Mouse (Mus musculus) kidney, postnatal 25 days (tissue): Measurements from ENCODE around the gene Olfr691.
"Not testable (repeated sequence)": the region's sequence is repeated elsewhere in the genome, so short reads cannot be mapped to it uniquely, and the experiment has no call there.

Experiments
- DNase-seq, 2 experiments: peaks; one replicate each; pipeline ENCODE4 v3.0.0; 2021; ENCODE audit warnings: mixed read lengths in 2 of 2

Gene Olfr691

GRCm38 (mm10) chr7:105342170-105342569 lies at the start of gene Olfr691:
TSS of gene Olfr691 (minus strand) at chr7:105342270.
- DNase-seq = no peak

DNA sequence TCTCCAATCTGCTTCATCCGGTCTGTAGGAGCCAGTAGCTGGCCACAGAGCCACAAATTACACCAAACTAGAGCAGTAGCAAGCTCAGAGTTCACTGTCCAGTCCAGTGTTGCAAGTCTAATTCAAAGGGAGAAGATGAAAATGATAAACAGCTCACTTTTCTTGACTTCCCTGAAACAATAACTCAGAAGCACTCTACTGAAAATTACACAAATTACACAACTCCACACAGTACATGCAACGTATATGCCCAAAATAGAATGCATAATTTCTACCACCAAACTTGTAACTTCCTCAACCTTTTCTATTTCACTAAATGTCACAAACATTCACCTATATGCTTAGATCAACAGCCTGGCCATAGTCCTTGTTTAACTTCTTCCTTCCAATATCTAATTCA lies 48.2 kb upstream of the Olfr691 start:
- no peak for DNase-seq

DNA sequence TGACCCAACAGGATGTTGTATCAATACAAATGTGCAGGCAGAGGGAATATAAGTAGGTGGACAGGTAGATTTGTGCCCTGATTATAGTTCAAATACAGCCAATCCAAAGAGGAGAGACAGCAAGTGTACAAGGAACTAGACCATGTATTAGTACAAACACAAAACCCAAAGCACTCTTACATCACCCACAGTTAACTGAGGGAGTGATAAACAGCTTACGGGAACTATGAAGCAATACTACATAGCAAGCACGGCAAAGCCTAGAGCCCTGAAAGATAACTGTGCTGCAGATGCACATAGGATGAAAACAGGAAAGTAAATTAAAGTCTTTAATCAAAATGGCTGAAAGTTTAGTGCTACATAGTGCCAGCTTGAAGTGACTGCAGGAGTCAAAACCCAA lies 45.6 kb upstream of the Olfr691 start:
- no peak for DNase-seq

DNA sequence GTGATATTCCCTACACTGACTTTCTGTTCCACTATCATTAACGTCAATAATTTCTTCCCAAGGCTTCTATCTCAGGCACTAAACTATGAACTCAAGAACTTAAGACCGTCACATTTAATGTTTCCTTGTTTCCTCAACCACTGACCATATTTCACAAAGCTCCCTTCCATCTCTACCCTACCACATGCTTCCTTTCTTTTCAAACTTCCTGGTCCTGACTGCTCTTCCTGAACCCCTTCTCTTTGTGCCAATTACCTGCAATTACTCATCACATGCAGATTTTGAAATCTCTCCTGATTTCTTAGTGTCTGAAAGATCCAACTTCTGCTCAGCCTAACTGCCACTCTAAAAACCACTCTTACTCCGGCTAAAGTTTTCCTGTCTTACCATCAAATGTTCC lies 38.3 kb upstream of the Olfr691 start:
- DNase-seq = no peak

DNA sequence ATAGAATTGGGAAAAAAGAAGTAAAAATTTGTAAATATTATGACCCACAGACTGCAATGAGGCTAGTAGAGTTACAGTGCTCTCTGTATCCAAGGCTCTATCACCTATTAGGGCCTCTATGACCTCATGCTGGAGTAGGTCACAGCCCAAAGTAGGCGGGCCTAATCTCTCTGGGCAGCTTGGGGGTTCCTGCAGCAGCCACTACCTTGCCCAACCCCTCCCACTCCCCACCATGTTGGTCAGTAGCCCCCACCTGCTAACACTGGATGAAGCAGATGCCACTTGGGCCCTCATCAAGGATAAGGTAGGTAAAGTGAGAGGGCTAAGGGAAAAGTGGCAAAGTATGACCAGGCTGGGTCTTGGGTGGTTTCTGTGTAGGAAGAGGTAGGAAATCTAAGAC lies 32.8 kb upstream of the Olfr691 start, which contains the start of gene Gm5901:
Gene Gm5901 (plus strand): TSS at position 173 of the 400 bp plus-strand sequence.
- peak in 1 of 2 experiments; percentile 34 for DNase-seq

- DNase-seq = no peak
Observed at GRCm38 (mm10) chr7:105373976-105374375, 31.9 kb upstream of the Olfr691 start.

DNA sequence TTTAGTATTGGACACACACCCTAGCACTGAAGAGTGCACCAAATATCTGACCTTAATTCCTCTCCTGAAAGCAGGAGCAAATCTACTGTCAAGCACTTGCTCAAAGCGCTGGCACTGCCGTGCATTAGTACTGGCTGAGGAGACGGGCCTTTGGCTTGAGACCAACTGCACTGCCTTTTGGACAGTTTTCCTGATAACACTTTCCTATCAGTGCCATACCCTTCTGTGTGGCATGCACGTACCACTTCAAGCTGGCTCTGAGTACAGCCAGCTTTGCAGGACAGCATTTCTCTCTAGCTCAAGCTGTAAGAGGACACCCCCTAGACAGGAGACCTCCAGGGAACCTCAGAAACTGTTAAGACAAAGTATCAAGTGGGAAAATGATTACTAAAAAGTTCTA lies 31.4 kb upstream of the Olfr691 start:
- DNase-seq = no peak

DNA sequence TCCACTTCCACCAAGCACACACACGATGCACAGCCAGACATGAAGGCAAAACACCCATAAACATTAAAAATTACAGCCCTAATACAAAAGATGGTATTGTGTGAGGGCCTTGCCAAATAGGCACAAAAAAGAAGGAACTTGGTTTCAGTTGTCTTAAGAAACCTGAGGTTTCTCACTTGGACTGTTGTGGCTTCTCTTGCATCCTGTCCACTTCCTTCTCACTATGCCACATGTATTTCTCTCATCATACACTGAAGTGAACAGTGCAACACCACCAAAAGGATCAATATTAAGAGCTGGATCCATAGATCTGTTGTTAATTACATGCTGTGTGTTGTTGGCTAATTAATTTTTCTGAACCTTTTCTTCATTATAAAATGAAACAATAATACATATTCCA lies 30.8 kb upstream of the Olfr691 start:
- DNase-seq = no peak

- DNase-seq = no peak
Observed at GRCm38 (mm10) chr7:105368521-105368920, 26.5 kb upstream of the Olfr691 start.

DNA sequence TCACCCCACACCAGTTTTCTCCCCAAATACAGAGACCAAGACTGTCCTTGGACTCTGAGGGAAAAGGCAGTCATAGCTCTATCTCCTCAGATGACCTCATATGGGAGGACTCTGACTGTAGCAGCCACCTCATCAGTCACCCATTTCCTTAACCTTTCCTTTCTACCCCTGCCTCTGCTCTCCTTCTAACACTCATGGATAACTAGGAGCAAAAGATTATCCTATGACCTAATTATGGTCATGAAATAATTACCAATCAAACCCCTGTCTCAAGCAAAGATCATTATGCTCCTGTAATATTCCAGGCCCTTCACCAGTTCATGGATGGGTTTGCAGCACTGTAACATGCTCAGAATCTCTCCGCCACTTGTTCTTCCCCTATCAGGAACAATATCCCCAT lies 25.9 kb upstream of the Olfr691 start, which contains the start of gene Olfr692:
Gene Olfr692 (plus strand): TSS at position 301 of the 400 bp plus-strand sequence.
- no peak for DNase-seq

DNA sequence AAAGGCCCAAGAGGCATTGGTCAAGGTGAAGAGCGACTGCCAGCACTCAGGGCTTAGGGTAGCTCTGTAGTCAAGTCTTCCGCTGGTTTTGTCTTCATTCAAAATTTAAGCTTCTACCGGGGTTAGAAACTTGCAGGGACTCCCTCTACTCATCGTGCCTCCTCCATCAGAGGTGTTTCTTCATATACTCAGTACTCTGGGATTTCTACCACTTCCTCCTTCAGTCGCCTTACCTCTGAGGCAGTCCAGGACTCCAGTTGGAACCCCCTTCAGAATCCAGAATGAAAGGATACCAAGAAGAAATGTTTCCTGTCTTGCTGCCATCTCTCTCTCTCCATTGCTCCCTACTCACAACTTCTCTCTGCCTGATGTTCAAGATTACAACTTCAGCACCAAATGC lies 25.2 kb upstream of the Olfr691 start:
- DNase-seq = no peak

DNA sequence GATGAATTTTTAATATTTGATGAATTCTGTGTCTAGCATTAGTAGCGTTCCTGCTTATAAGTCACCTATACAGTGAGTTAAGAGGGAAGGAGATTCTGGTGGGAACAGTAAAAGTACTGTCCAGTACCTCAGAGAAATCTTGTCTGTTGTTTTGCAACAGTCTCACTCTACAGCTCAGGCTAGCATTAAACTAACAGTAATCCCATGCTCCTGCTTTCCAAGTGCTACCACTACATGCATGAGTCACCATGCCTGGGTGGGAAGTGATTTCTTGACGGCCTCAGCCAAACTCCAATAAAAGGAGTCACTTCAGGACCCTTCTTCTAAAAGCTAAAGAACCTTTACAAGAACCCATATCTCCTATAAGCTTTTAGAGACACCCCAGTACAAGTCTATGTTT lies 19.6 kb upstream of the Olfr691 start:
- DNase-seq = no peak

GRCm38 (mm10) chr7:105356487-105356886 lies 14.4 kb upstream of the Olfr691 start:
- DNase-seq = not testable (repeated sequence)

DNA sequence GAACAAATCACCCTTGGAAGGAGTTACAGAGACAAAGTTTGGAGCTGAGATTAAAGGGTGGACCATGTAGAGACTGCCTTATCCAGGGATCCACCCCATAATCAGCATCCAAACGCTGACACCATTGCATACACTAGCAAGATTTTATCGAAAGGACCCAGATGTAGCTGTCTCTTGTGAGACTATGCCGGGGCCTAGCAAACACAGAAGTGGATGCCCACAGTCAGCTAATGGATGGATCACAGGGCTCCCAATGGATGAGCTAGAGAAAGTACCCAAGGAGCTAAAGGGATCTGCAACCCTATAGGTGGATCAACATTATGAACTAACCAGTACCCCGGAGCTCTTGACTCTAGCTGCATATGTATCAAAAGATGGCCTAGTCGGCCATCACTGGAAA lies 14.0 kb upstream of the Olfr691 start:
- not testable (repeated sequence) for DNase-seq

GRCm38 (mm10) chr7:105342752-105343151 lies 682 bp upstream of the Olfr691 start:
- DNase-seq = no peak

DNA sequence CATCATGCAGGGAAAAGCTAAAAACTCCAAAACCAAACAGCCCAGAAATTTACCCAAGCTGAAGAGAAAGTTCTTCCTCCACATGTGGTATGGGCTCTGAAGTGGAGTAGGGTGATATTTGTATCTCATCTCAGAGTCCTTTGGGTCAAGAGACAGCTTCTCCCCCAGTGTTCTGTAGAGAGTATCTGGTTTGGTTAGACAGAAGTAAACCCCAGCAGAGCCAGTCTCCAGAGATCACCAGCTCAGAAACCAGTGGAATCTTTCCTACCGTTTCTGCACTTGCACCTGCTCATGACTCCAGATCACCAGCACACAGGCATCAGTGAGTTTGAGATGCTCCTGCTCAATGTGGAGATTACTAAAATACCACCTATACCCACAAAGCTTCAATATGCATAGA lies 8.1 kb downstream of the Olfr691 start, which contains the start of gene Olfr690:
Gene Olfr690 (minus strand): TSS at position 101 of the 400 bp plus-strand sequence.
- no peak for DNase-seq

DNA sequence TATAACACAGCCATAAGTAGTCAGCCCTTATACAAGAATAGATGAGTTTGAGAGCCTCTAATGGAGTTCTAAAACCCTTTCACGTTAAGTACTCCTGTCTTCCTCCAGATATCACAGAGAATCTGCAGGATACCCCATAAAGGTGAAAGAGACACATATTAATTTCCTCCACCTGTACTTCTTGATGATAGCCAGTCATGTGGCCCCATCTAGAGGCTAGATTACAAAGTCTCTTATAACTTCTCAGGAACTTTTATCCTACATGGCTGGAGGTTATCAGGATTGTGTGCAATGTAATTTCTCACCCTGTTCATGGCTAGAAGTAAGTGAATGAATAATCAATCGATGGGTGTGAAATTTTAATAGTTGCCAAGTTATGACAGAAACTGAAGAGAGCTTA lies 16.8 kb downstream of the Olfr691 start:
- DNase-seq = no peak

DNA sequence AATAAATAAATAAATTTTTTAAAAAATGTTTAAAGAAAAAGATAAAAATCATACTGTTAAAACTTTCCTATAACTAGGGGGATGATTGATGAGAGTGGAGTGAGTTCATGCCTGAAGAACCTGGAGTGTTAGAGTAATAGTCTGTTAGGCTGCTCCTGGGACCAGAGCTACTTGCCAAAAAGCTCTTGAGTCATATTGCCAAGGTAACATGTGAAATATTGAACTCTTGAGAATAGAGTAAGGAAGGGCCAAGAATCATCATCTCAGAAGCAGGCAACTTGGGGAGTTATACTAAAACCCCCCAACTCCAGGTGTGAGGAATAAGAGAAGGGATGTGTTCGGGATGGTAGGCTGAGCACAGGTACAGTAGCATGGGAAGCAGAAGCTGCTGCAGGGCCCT lies 31.2 kb downstream of the Olfr691 start, which contains the start of gene Olfr689:
Gene Olfr689 (plus strand): TSS at position 301 of the 400 bp plus-strand sequence.
- DNase-seq = no peak

- no peak for DNase-seq
Observed at GRCm38 (mm10) chr7:105290051-105290450, 52.0 kb downstream of the Olfr691 start.

DNA sequence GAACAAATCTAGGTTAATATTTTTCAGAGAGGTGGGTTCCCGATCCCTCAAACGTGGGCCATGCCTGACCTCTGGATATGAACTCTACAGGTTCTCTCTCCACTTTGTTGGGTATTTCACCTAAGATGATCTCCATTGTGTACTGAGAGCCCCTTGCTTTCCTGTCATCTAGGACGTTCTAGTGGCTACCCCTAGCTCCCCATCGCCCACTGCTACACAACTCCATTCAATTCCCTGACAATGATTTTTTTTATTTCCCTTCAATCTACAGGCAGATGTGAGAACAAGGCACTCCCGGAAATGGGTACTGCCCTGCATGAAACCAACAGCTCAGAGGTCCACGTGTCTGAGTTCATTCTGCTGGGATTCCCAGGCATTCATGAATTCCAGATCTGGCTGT lies 54.3 kb downstream of the Olfr691 start, which contains the start of gene Olfr688:
Gene Olfr688 (plus strand): TSS at position 301 of the 400 bp plus-strand sequence.
- DNase-seq = no peak
